Mouse (Mus musculus): ENCODE results near the gene Gal3st4. TPM values are rescaled to one million over a fixed set of nuclear protein-coding genes. Genes with fewer than 3 reads are reported as not detected.

Gene Gal3st4
- polyA plus RNA-seq, 1 experiment, result not detected

DNA sequence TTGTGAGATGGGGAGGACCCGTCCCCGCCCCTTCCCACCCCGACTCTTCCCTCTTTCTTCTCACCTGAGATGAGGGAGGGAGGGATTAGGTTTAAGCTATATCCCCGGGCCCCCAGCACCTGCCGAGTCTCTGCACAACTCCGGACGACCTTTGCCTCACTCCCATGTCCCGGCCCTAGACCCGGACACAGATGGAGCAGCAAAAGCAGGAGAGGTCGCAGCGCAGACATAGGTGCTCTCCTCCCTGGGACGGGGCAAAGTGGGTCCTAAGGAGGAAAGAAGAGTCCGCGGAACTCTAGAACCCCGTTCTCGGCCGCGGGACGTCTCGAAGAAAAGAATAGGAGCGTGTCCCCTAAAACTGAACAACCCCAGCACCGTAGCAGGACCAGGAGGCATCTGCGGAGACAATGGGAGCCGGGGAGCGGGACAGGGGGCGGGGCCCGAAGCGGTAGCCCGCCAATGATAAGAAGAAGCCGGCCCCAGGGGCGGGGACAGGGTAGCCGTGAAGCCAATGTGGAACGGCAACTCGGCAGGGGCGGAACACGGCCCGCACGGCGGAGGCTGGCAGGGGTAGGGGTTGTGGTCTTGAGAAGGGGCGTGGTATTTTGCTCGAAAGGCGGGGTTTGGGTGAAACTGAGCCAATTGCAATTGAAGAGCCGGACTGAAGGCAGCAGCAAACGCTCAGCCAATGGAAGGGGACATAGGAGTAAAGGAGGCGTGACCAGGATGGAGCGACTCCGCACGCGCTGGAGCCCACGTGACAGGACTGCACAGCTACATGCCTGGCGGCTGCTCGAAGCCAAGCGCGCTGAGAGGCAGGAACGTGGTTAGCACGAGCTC lies 7.2 kb upstream of the Gal3st4 start, which contains the start of the genes Gm43720, Gpc2 and Stag3:
Gene Gm43720, minus strand, starts transcription at position 374 of the 840 bp plus-strand sequence.
Gene Gpc2, minus strand, starts transcription at position 421 of the 840 bp plus-strand sequence.
Gene Stag3, plus strand, starts transcription at position 656 of the 840 bp plus-strand sequence.
- H3K27ac ChIP-seq (ENCODE audit: insufficient read depth, low read depth, low read length), result no peak within 1 kb of the TSS

GRCm38 (mm10) chr5:138277994-138278393 lies 5.4 kb upstream of the Gal3st4 start:
- 91% methylated on average over 7 of the region's 7 CpGs for WGBS
- Histone ChIP-seq H3K4me3 (ENCODE audit: insufficient read depth, low read depth, low read length) (no peak overlapping the region), H3K4me1 (ENCODE audit: control insufficient read depth, insufficient read depth, low read length) (peaks cover 16% of the 10 kb centered on the region), H3K27ac (ENCODE audit: insufficient read depth, low read depth, low read length) (no peak overlapping the region)
- TF ChIP-seq CTCF (IDR thresholded peaks at IDR 0.05; ENCODE audit: insufficient read depth, low read depth, low read length), result no peak
- TF ChIP-seq POLR2A (IDR thresholded peaks at IDR 0.05; ENCODE audit: insufficient read depth, low read depth, low read length), result no peak

More for the DNA sequence above, 7.2 kb upstream of the Gal3st4 start, which contains the start of the genes Gm43720, Gpc2 and Stag3:
- WGBS, result under 1% methylated on average over 56 of the region's 56 CpGs
- TF ChIP-seq POLR2A (IDR thresholded peaks at IDR 0.05; ENCODE audit: insufficient read depth, low read depth, low read length) (no peak), CTCF (IDR thresholded peaks at IDR 0.05; ENCODE audit: insufficient read depth, low read depth, low read length) (no peak)
- Histone ChIP-seq H3K4me3 (ENCODE audit: insufficient read depth, low read depth, low read length) (peak within 1 kb of the TSS; percentile 48), H3K4me1 (ENCODE audit: control insufficient read depth, insufficient read depth, low read length) (peaks cover 16% of the 10 kb centered on the region)

- H3K4me1 ChIP-seq (ENCODE audit: control insufficient read depth, insufficient read depth, low read length), result peaks cover 16% of the 10 kb centered on the region
- 28% methylated on average over 41 of the region's 41 CpGs for WGBS
- no peak overlapping the region for H3K4me3 ChIP-seq (ENCODE audit: insufficient read depth, low read depth, low read length)
- no peak for TF ChIP-seq CTCF (IDR thresholded peaks at IDR 0.05; ENCODE audit: insufficient read depth, low read depth, low read length)
- H3K27ac ChIP-seq (ENCODE audit: insufficient read depth, low read depth, low read length), result no peak overlapping the region
These were observed 2.8 kb upstream of the Gal3st4 start for GRCm38 (mm10) chr5:138275216-138276050.

DNA sequence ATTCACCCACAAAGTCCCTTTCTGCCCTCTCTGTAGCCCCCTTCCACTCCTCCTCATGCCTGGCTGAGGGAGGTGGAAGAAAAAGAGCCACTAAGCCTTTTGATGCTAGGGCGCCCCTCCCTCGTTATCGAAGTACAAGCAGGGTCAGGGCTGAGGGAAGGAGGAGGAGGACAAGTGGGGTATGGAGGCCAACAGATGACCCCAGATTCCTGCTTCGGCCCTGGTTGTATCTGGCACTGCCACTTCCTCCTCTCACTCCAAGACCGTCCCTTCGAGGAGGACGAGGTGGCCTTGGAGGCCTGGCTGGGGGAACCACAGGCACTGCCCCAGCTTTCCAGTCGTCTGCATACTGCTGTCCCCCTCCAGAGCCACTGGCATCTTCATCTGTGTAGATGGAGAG lies 1.5 kb upstream of the Gal3st4 start:
- H3K4me3 ChIP-seq (ENCODE audit: insufficient read depth, low read depth, low read length), result no peak overlapping the region
- H3K27ac ChIP-seq (ENCODE audit: insufficient read depth, low read depth, low read length), result no peak overlapping the region
- TF ChIP-seq POLR2A (IDR thresholded peaks at IDR 0.05; ENCODE audit: insufficient read depth, low read depth, low read length), result no peak
- no peak for TF ChIP-seq CTCF (IDR thresholded peaks at IDR 0.05; ENCODE audit: insufficient read depth, low read depth, low read length)
- peaks cover 9% of the 10 kb centered on the region for H3K4me1 ChIP-seq (ENCODE audit: control insufficient read depth, insufficient read depth, low read length)
- 80% methylated on average over 8 of the region's 8 CpGs for WGBS

DNA sequence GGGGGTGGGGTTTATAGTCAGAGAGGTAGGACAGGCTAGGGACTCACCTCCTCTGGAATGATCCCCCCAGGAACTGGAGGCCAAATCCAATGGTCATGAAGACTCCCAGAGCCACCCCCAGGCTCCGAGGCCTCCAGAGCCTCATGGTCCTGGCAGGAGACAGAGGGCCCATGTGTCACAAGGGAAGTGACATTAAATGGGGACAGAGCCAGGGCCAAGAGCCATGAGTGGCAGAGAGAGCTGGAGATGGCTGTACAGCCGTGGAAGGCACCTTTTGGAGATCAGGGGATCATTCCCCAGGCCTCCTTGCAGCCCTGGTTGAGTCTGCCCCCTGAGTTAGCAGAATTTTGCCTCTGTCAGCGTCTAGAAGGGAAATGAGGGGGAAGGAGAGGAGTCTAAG lies 1.4 kb downstream of the Gal3st4 start:
- 35% methylated on average over 3 of the region's 3 CpGs for WGBS
- Histone ChIP-seq H3K27ac (ENCODE audit: insufficient read depth, low read depth, low read length) (no peak overlapping the region), H3K4me1 (ENCODE audit: control insufficient read depth, insufficient read depth, low read length) (peaks cover 9% of the 10 kb centered on the region)

GRCm38 (mm10) chr5:138268980-138269379 lies 3.7 kb downstream of the Gal3st4 start:
- H3K27ac ChIP-seq (ENCODE audit: insufficient read depth, low read depth, low read length), result no peak overlapping the region
- no peaks in the 10 kb centered on the region for H3K4me1 ChIP-seq (ENCODE audit: control insufficient read depth, insufficient read depth, low read length)
- 78% methylated on average over 4 of the region's 4 CpGs for WGBS
- TF ChIP-seq POLR2A (IDR thresholded peaks at IDR 0.05; ENCODE audit: insufficient read depth, low read depth, low read length), result no peak
- TF ChIP-seq CTCF (IDR thresholded peaks at IDR 0.05; ENCODE audit: insufficient read depth, low read depth, low read length), result no peak
- no peak overlapping the region for H3K4me3 ChIP-seq (ENCODE audit: insufficient read depth, low read depth, low read length)

More for the DNA sequence above, 1.4 kb downstream of the Gal3st4 start:
- H3K4me3 ChIP-seq (ENCODE audit: insufficient read depth, low read depth, low read length), result no peak overlapping the region
- no peak for TF ChIP-seq CTCF (IDR thresholded peaks at IDR 0.05; ENCODE audit: insufficient read depth, low read depth, low read length)
- TF ChIP-seq POLR2A (IDR thresholded peaks at IDR 0.05; ENCODE audit: insufficient read depth, low read depth, low read length), result no peak

DNA sequence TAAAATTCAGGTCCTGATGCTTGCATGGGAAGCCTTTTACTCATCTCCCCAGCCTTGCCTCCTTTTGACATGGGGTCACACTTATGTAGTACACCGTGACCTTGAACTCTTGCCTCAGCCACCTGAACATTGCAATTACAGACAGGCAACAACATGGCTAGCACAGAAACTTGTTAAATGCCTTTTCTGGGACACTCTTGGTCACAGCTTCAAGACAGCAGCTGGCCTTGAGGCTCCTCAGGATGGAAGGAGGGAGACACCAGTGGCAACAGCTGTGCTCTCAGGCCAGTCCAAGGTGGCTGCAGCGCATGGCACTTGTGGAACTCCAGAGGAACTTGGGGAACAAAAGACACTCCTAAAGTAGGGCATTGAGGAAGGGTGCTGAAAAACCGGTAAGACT lies 5.5 kb downstream of the Gal3st4 start:
- 87% methylated on average over 3 of the region's 3 CpGs for WGBS

DNA sequence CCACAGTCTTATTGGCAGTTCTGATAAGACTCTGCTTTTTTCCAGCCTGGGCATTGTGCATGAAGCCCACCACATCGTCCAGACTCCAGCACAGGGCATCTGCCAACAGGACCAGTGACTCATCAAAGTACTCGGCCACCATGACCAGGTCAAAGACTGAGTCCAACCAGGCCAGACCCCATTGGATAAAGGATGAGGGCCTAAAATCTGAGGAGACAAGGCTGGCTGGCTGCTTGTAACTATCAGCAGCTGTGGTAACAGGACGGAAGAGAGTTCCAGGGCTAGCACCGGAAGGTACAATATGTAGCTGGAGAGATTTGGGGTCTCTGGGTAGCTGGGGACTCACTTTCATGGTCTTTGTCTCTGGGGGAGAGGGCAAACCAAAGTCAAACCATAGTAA lies 6.9 kb downstream of the Gal3st4 start:
- H3K27ac ChIP-seq (ENCODE audit: insufficient read depth, low read depth, low read length), result no peak overlapping the region
- WGBS, result 95% methylated on average over 4 of the region's 4 CpGs
- H3K4me3 ChIP-seq (ENCODE audit: insufficient read depth, low read depth, low read length), result no peak overlapping the region
- H3K4me1 ChIP-seq (ENCODE audit: control insufficient read depth, insufficient read depth, low read length), result peaks cover 16% of the 10 kb centered on the region
- TF ChIP-seq CTCF (IDR thresholded peaks at IDR 0.05; ENCODE audit: insufficient read depth, low read depth, low read length) (no peak), POLR2A (IDR thresholded peaks at IDR 0.05; ENCODE audit: insufficient read depth, low read depth, low read length) (no peak)

More for the DNA sequence above, 5.5 kb downstream of the Gal3st4 start:
- Histone ChIP-seq H3K4me3 (ENCODE audit: insufficient read depth, low read depth, low read length) (no peak overlapping the region), H3K4me1 (ENCODE audit: control insufficient read depth, insufficient read depth, low read length) (peaks cover 9% of the 10 kb centered on the region), H3K27ac (ENCODE audit: insufficient read depth, low read depth, low read length) (no peak overlapping the region)
- TF ChIP-seq CTCF (IDR thresholded peaks at IDR 0.05; ENCODE audit: insufficient read depth, low read depth, low read length) (no peak), POLR2A (IDR thresholded peaks at IDR 0.05; ENCODE audit: insufficient read depth, low read depth, low read length) (no peak)

DNA sequence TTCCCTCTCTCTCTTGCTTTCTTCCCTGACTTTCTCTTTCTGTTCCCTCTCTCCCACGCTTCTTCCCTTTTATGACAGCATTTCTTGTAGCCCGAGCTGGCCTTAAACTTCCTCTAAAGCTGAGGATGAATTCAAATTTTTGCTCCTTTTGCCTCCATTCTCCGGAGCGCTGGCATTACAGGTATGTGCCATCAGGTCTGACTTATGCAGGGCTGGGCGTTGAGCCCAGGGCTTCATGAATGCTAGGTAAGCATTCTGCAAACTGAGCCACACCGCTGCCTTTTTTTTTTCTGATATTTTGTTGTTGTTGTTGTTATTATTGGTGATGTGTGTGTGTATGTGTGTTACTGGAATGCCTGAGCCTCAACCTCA lies 8.4 kb downstream of the Gal3st4 start:
- Histone ChIP-seq H3K4me3 (ENCODE audit: insufficient read depth, low read depth, low read length) (peak overlapping the region; percentile 72), H3K27ac (ENCODE audit: insufficient read depth, low read depth, low read length) (no peak overlapping the region), H3K4me1 (ENCODE audit: control insufficient read depth, insufficient read depth, low read length) (peaks cover 21% of the 10 kb centered on the region)
- 8% methylated on average over 6 of the region's 6 CpGs for WGBS
- no peak for TF ChIP-seq CTCF (IDR thresholded peaks at IDR 0.05; ENCODE audit: insufficient read depth, low read depth, low read length)
- TF ChIP-seq POLR2A (IDR thresholded peaks at IDR 0.05; ENCODE audit: insufficient read depth, low read depth, low read length), result no peak
